Mouse (Mus musculus): ENCODE data around the gene Btbd9.

- TF ChIP-seq CTCF (conservative IDR thresholded peaks at IDR 0.05; ENCODE audit: low read length) (no peak), NANOG (IDR thresholded peaks at IDR 0.05; ENCODE audit: borderline replicate concordance, low read length) (no peak), POU5F1 (IDR thresholded peaks at IDR 0.05; ENCODE audit: borderline replicate concordance, low read length) (no peak)
Measured at GRCm38 (mm10) chr17:30261307-30261982, 314.8 kb downstream of the Btbd9 start.
